Comparison of ENCODE assay signal across 10 mouse cellular contexts in genomic region chr9:48734725-48735465, GRCm38 (mm10).
DNase-seq lines count a peak whose midpoint lies in the region; ATAC-seq lines count a peak whose summit lies in the region.
"Had no signal": no experiment of that assay in that cellular context is flagged by ENCODE, and none has a peak within 500 bp of the region (broad histone marks: within the 10 kb centered on the region; RNA-seq: fewer than 3 reads in every experiment).

No protein-coding gene starts in this region.

- H3K9ac ChIP-seq in forebrain, embryonic 11.5 days (ENCODE audit: low read length): no peak overlapping the region
- H3K9ac ChIP-seq in lung, embryonic 16.5 days (ENCODE audit: low read length): peak overlapping the region; percentile 43; the same call in 1 of the 2 replicates
- H3K9ac ChIP-seq in limb, embryonic 15.5 days: no peak overlapping the region
- 0 out of 2 replicates have a peak overlapping the region, but pooled peaks have one; percentile 43 for H3K9ac ChIP-seq in stomach, embryonic 16.5 days (ENCODE audit: low read length)

- H3K27me3 ChIP-seq in forebrain, embryonic 10.5 days (ENCODE audit: poor library complexity, severe bottlenecking): peaks cover 25% of the 10 kb centered on the region; the same call in 1 of the 2 replicates
- peaks cover 2% of the 10 kb centered on the region; the same call in 1 of the 2 replicates for H3K27me3 ChIP-seq in forebrain, embryonic 11.5 days (ENCODE audit: control insufficient read depth, insufficient read depth, low read length)
- no peaks in the 10 kb centered on the region for H3K27me3 ChIP-seq in lung, embryonic 16.5 days (ENCODE audit: control insufficient read depth, insufficient read depth, low read depth, low read length)
- H3K27me3 ChIP-seq in limb, embryonic 15.5 days: peaks cover 40% of the 10 kb centered on the region
- H3K27me3 ChIP-seq in stomach, embryonic 16.5 days (ENCODE audit: control insufficient read depth, insufficient read depth, low read length): peaks cover 2% of the 10 kb centered on the region; the same call in 1 of the 2 replicates

- no peak overlapping the region for H3K4me2 ChIP-seq in forebrain, embryonic 11.5 days (ENCODE audit: low read depth, low read length, severe bottlenecking)
- no peak overlapping the region for H3K4me2 ChIP-seq in lung, embryonic 16.5 days (ENCODE audit: low read depth, low read length)
- no peak overlapping the region for H3K4me2 ChIP-seq in limb, embryonic 15.5 days
- H3K4me2 ChIP-seq in stomach, embryonic 16.5 days (ENCODE audit: low read depth, low read length): no peak overlapping the region

- no peak for DNase-seq in forebrain, embryonic 10.5 days (ENCODE audit: extremely low spot score, low spot score)
- no peak for DNase-seq in forebrain, embryonic 11.5 days (ENCODE audit: low spot score)
- no peak for DNase-seq in lung, postnatal 36 days
- DNase-seq in Muller cell, postnatal 12 days (ENCODE audit: inconsistent ontology term): no peak
- no peak for DNase-seq in gastrocnemius, postnatal 10 days
- DNase-seq: lung, adult 2 months had no signal

- peaks cover 98% of the 10 kb centered on the region for H3K4me1 ChIP-seq in forebrain, embryonic 10.5 days
- peaks cover 23% of the 10 kb centered on the region for H3K4me1 ChIP-seq in forebrain, embryonic 11.5 days (replicated peaks; ENCODE audit: control insufficient read depth, insufficient read depth, low read length)
- H3K4me1 ChIP-seq in lung, embryonic 16.5 days (replicated peaks; ENCODE audit: control insufficient read depth, insufficient read depth, low read length): peaks cover 61% of the 10 kb centered on the region
- peaks cover 77% of the 10 kb centered on the region for H3K4me1 ChIP-seq in limb, embryonic 15.5 days
- H3K4me1 ChIP-seq in stomach, embryonic 16.5 days (ENCODE audit: control insufficient read depth, insufficient read depth, low read length): peaks cover 37% of the 10 kb centered on the region

- no peaks in the 10 kb centered on the region; the same call in 1 of the 2 replicates for H3K36me3 ChIP-seq in forebrain, embryonic 10.5 days (replicated peaks)
- no peaks in the 10 kb centered on the region for H3K36me3 ChIP-seq in forebrain, embryonic 11.5 days (ENCODE audit: control insufficient read depth, insufficient read depth, low read length)
- H3K36me3 ChIP-seq in lung, embryonic 16.5 days (ENCODE audit: control insufficient read depth, insufficient read depth, low read length): no peaks in the 10 kb centered on the region
- no peaks in the 10 kb centered on the region for H3K36me3 ChIP-seq in limb, embryonic 15.5 days
- H3K36me3 ChIP-seq in stomach, embryonic 16.5 days (ENCODE audit: control insufficient read depth, insufficient read depth, low read length): no peaks in the 10 kb centered on the region

- no peak for ATAC-seq in forebrain, embryonic 11.5 days (replicated peaks; ENCODE audit: low FRiP score)
- no peak for ATAC-seq in lung, embryonic 16.5 days (ENCODE audit: low read depth)
- no peak for ATAC-seq in limb, embryonic 15.5 days (ENCODE audit: insufficient number of reproducible peaks, low FRiP score, low TSS enrichment, low read depth)
- no peak for ATAC-seq in stomach, embryonic 16.5 days (ENCODE audit: insufficient read depth, low FRiP score)

- peak overlapping the region; percentile 70 for H3K27ac ChIP-seq in forebrain, embryonic 10.5 days
- no peak overlapping the region for H3K27ac ChIP-seq in forebrain, embryonic 11.5 days (ENCODE audit: low read depth, low read length)
- H3K27ac ChIP-seq in lung, embryonic 16.5 days (ENCODE audit: low read length): peak overlapping the region; percentile 16; the same call in 1 of the 2 replicates
- 0 out of 2 replicates have a peak overlapping the region, but pooled peaks have one; percentile 83 for H3K27ac ChIP-seq in limb, embryonic 15.5 days
- H3K27ac ChIP-seq in stomach, embryonic 16.5 days (ENCODE audit: low read length): 0 out of 2 replicates have a peak overlapping the region, but pooled peaks have one; percentile 60

- H3K4me3 ChIP-seq in forebrain, embryonic 10.5 days: no peak overlapping the region
- no peak overlapping the region for H3K4me3 ChIP-seq in forebrain, embryonic 11.5 days (ENCODE audit: low read depth, low read length)
- no peak overlapping the region for H3K4me3 ChIP-seq in lung, embryonic 16.5 days (ENCODE audit: low read length)
- H3K4me3 ChIP-seq in limb, embryonic 15.5 days: no peak overlapping the region
- H3K4me3 ChIP-seq in stomach, embryonic 16.5 days (replicated peaks; ENCODE audit: low read length): no peak overlapping the region
- H3K4me3 ChIP-seq: erythroblast, embryonic 14.5 days had no signal

- no peaks in the 10 kb centered on the region for H3K9me3 ChIP-seq in forebrain, embryonic 10.5 days
- no peaks in the 10 kb centered on the region for H3K9me3 ChIP-seq in forebrain, embryonic 11.5 days (ENCODE audit: control insufficient read depth, low read length)
- H3K9me3 ChIP-seq in lung, embryonic 16.5 days (ENCODE audit: control insufficient read depth, low read length): no peaks in the 10 kb centered on the region
- H3K9me3 ChIP-seq in limb, embryonic 15.5 days: no peaks in the 10 kb centered on the region
- no peaks in the 10 kb centered on the region for H3K9me3 ChIP-seq in stomach, embryonic 16.5 days (replicated peaks; ENCODE audit: control insufficient read depth, low read length)

- 89% methylated on average over 12 of the region's 12 CpGs for WGBS in forebrain, embryonic 10.5 days
- 88% methylated on average over 12 of the region's 12 CpGs for WGBS in forebrain, embryonic 11.5 days
- 72% methylated on average over 12 of the region's 12 CpGs for WGBS in lung, embryonic 16.5 days
- WGBS in limb, embryonic 15.5 days: 83% methylated on average over 12 of the region's 12 CpGs
- 78% methylated on average over 12 of the region's 12 CpGs for WGBS in stomach, embryonic 16.5 days

Comparison
In these comparisons a context has a peak if more than half of its experiments do, and no peak if none do; other contexts are left out.
1. H3K9ac ChIP-seq: peak in lung, embryonic 16.5 days (single experiment) and stomach, embryonic 16.5 days (single experiment); none in forebrain, embryonic 11.5 days (single experiment) and limb, embryonic 15.5 days (single experiment).